Mouse (Mus musculus) heart, adult 2 months (tissue): Measurements from ENCODE around the gene Limch1.

ENCODE experiments used
- CTCF ChIP-seq: fragments of 200-600 bp; IDR thresholded peaks from 2 replicates; pipeline ENCODE4 v1.8.1; 2022; ENCODE audit warnings: antibody characterized with exemption, mild to moderate bottlenecking, moderate library complexity
- EP300 ChIP-seq: fragments of 200-500 bp; IDR thresholded peaks from 2 replicates; pipeline ENCODE4 v1.6.1; 2011; ENCODE audit warnings: low read depth, low read length, control low read depth; ENCODE audit not compliant: insufficient read depth
- POLR2A ChIP-seq: fragments of 200-500 bp; IDR thresholded peaks from 2 replicates; pipeline ENCODE4 v1.6.1; 2011; ENCODE audit warnings: mild to moderate bottlenecking, low read depth, low read length, control low read depth; ENCODE audit not compliant: insufficient read depth

DNA sequence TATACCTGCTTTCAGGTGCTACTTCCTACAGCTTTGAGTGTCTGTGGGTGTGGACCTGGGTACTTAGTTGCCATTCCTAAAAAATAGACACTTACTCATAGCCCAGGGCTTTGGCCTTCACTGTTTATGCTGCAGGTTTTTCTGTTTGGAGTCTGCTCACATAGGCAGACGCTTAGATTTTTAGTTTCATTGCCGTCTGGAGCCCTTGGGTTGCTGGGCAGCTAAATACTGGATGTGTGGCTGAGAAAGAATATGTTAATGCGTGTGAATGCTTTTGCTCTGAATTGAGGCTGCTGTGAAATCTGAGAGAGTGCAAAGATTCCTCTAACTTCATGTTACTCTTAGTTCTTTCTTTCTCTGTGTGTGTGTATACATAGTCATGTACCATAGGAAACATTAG lies 52.5 kb downstream of the Limch1 start:
- TF ChIP-seq POLR2A (no peak), EP300 (no peak), CTCF (no peak)
